Mouse (Mus musculus): ENCODE measurements around the gene Rsbn1l. TPM values are rescaled to one million over a fixed set of nuclear protein-coding genes. Genes with fewer than 3 reads are reported as not detected.
A peak's percentile ranks its signal among the peaks of the same experiment; 100 is the strongest.

The Rsbn1l gene
- total RNA-seq, 2 experiments from 2014 or later: 24.6 to 34.8 TPM

DNA sequence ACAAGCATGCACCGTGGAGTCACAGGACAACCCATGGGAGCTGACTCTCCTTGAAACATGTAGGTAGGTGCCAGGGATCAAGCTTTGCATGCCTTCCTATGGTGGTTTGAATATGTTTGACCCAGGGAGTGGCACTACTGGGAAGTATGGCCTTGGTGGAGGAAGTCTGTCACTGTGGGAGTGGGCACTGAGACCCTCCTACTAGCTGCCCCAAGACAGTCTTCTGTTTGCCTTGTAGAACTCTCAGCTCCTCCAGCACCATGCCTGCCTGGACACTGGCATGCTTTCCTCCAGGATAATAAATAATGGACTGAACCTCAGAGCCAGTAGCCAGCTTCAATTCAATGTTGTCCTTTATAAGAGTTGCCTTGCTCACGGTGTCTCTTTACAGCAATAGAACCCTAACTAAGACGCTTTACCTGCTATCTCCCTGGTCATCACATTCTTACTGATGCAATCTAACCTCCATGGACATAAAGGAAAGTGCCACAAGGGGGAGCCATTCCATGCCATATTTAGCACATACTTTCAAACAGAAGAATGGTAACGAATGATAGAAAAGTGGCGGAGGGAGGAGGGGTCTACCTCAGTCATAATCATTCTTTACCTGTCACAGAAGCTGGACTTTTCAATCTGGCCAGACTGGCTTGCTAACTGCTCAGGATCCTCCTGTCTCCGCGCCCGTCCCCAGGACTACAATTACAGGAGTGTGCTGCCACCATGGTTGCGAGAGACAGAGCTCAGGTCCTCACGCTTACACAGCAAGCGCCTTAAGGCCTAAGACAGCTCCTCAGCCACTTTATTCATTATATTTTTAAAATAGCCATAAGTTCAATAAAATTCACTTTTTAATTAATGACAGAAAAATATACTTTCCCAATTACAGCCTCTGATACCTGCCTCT lies 42.6 kb downstream of the Rsbn1l start:
- ATAC-seq (replicated peaks; ENCODE audit: poor library complexity, severe bottlenecking): peak; percentile 87

DNA sequence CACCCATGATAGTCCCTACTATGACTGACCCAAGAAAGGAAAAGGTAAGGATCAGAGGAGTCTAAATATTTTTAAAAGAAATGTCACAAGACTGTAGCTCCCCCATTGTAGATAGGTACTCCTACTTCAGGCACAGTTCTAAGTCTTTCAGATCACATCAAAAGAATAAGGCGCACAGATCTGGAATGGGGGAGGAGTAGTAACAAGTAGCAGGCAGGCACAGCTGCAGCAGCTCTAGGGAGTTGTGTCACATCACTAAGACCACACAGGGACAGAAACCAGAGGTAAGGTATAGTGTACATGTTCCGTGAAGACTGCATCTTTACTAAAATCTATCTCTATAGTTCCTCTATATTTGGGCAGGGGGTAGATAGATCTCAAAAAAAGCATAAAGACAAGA lies 44.5 kb downstream of the Rsbn1l start:
- ATAC-seq (replicated peaks; ENCODE audit: poor library complexity, severe bottlenecking): no peak

DNA sequence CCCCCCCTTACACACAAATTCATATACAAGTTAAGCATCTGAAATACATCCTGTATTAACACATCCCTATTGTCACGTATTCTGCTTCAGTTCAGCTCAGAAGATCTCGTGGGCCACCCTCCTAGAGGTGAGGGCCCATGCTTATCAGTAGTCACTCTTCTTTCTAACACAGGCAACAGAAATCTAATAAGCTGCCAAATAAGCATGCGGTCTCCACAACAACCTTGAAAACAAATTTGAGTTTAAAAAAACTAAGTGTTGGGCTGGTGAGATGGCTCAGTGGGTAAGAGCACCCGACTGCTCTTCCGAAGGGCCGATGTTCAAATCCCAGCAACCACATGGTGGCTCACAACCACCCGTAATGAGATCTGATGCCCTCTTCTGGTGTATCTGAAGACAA lies 50.0 kb downstream of the Rsbn1l start:
- ATAC-seq (replicated peaks; ENCODE audit: poor library complexity, severe bottlenecking): no peak

DNA sequence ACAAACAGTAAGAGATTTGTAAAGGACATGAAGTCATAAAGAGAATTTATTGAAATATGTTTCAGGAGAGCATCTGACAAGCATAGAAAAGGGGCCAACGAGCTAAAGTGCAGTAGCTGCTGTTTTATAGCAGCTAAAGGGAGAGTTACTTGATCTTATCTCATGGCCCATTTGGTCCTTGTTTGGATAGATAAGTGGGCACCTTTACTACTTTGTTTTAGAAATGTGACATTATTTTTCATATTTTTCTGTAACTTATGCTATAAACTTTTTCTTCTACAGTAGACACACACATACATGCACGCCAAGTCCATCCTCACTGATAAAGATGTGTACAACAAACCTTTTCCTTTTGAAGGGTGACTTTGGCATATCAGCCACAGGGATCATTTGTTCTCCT lies 50.8 kb downstream of the Rsbn1l start:
- no peak for ATAC-seq (replicated peaks; ENCODE audit: poor library complexity, severe bottlenecking)

DNA sequence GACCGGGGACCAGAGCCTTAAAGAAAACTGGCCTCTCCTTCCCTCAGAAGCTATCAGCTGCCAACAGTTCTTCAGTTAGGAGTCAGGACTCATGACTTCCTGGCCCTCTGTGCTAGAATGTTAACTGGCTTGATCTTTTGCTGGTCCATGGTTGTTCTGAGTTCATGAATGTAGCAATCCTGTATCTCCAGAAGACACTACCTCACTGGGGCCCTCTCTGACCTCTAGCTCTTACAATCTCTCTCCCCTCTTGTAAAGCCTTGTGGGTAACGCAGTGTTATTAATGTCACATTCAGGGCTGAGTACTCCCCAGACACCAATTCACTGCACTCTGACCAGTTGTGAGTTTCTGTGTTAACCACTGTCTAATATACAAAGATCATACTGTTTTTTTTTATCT lies 51.6 kb downstream of the Rsbn1l start:
- no peak for ATAC-seq (replicated peaks; ENCODE audit: poor library complexity, severe bottlenecking)

DNA sequence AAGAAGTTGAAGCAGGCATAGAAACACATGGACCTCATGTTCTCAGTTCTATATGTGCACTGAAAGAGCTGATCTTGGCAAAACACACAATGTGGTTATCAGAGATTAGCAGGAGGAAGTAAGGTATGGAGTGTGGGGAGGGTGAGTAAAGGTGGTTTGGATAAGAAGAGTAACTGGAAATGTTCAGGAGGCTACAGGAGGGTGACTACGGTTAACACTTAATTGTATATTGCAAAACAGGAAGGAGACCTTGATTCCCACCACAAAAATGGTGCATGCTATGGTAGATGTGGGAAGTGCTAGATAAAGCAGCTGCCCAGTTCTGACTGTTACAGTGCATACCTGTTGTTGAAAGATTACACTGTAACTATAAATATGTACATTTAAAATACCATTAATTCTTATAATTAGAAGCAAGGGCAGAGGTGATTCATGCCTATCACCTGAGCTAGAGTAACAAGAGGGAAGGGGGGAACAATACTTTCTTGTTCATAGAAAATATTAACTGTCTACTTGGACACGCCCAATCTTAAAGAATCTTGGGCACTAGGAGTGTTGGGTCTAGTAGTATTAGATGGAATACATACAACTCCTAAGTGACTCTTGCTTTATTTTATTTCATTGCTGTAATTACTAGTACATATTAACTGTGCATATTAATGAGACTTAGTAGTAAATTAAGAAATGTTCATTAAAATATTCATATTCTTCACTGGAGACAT lies 58.6 kb downstream of the Rsbn1l start:
- peak; percentile 91 for ATAC-seq (replicated peaks; ENCODE audit: poor library complexity, severe bottlenecking)

DNA sequence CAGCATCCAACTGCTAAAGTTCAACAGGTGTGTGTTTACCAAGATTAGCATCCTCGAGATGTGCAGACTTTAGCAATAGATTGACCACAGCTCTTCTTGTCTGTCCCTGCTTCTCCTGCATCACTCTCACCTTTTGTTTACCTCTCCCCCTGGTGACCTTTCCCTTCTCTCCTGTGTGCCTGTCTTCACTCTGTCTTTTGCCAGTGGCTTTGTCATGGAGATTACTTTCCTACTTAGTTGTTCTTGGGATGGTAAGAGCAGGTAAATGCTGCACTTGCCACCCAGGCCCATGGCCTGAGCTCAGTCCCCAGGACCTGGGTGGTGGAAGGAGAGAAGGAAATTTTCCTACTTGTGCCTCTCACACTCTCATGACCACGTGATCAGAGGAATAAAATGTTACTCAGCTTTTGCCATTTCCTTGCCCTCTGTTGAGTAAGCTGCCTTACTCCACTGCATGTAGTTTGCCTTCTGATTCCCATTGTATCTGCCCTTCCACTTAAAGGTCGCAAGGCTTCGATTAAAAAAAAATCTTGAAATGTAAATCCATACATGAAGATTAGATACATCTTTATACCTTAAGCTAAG lies 72.1 kb downstream of the Rsbn1l start:
- ATAC-seq (replicated peaks; ENCODE audit: poor library complexity, severe bottlenecking): no peak

DNA sequence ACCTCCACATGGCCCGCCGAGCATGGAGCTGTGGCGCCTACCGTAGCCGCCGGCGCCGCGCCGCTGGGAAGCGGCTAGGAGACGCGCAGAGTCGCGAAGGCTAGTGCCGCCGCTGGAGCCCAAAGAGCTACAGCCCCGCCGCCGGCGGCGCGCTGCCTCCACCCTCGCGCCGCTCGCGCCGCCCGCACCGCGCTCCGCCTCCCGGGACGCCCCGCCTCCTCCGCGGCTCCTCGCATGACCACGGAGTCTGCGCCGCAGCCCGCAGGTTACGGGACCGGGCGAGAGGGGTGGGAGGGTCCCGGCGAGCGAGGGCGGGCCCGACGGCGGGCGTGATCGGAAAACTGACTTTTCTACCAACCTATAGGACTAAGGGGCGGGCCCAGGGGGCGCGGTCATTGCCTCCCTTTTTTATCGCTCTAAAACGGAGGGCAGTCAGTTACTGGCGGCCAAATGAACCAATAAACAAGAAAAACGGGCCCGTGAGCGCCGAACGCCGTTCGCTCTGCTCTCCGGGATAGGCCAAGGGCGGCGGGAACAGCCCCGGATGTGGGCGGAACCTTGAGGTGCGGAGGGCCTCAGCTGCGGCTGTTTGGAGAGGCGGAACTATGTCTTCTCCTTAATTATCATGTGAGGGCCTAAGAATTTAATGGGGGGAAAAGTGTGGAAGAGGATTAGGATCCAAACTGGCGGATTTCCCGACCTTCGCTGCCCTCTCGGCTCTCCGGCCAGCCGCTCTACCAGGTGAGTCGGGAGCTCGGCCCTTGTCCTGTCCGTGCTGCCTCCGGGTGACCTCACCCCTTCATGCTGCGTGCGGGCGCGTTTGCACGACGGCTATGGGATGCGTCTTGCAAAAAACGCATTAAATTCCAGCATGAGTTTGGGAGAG lies 74.0 kb downstream of the Rsbn1l start, which contains the start of the genes Phtf2 and Tmem60:
Gene Phtf2, minus strand, starts transcription at position 210 of the 886 bp plus-strand sequence.
Gene Tmem60, plus strand, starts transcription at position 277 of the 886 bp plus-strand sequence.
- peak; percentile 86 for ATAC-seq (replicated peaks; ENCODE audit: poor library complexity, severe bottlenecking)

DNA sequence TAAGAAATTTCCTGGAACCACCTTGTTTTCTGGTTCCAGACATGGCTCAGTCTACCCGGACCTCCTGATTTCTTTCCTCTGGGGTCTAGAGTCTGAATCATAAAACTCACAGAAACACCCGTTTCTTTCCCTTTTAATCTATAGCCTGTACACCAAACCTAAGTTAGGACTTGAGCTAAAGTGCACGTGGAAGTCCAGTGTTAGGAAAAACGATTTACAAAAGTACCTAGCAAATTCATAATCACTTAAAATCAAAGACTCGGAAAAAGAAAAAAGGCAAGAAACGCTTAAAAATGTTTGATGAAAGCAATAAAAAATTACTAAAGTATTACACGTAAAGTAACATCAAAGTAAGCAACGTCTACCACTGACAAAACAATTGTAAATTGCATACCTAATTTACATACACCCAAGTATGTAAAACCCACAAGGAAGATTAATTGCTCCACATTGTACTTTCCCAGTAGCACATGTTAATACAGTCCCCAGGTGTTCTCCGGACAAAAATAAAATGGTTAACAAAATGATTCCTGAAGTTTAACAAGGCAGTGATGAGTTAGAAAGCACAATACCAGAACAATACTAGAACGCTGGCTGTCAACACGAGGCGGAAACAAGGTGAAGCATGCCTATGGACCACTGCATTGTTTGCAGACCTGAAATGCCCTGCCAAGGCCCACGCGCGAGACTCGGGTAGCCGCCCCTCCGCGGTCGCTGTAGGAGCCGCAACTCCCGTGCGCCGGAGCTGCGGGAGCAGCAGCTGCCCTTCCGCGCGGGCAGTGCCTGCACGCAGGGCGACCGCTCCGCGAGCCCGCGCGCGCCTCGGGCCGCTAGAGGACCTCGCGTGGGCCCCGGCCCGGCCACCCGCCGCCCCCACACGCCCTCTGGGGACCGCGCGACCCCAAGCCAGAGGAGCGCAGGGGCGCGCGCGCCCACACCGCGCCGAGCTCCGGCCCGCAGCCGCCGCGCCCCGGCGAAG lies 75.1 kb downstream of the Rsbn1l start:
- ATAC-seq (replicated peaks; ENCODE audit: poor library complexity, severe bottlenecking): peak; percentile 7

DNA sequence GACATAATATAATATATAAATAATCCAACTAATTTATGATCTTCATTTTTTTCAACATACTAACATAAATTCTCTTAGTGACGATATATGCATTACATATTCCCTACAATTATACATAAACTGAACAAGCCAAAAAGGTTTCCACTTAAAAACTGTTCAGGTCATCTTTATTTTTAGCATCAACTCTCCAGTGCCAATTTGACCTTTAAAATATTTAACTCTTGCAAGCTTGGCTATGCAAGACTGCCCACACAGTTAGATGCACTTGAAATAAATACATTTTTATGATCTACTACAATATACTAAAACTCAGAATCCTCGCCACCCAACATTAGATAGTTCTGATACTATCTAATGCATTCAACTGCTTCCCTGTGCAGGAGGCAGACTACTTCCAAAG lies 75.8 kb downstream of the Rsbn1l start:
- no peak for ATAC-seq (replicated peaks; ENCODE audit: poor library complexity, severe bottlenecking)

DNA sequence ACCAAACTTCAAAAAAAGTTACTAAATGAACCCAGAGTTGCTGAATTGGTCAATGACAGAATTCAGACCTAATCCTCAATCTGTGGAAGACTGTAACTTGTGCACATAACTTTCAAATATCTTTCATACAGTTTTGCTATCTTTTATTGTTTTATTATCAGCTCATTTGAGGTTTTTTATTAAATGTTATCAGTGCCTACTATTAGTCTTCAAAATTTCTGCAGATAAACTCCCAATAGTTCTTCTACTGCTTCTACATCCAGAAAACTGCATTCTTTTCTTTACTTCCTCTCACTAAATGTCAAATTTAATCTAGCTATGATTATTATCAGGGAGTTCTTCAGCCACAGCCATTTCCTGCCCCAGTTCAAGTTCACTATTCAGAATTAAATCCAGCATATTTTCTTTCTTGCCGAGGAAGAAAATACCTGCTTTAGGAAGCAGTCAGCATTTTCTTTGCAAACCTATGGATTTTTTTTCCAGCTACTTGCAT lies 79.2 kb downstream of the Rsbn1l start:
- no peak for ATAC-seq (replicated peaks; ENCODE audit: poor library complexity, severe bottlenecking)

DNA sequence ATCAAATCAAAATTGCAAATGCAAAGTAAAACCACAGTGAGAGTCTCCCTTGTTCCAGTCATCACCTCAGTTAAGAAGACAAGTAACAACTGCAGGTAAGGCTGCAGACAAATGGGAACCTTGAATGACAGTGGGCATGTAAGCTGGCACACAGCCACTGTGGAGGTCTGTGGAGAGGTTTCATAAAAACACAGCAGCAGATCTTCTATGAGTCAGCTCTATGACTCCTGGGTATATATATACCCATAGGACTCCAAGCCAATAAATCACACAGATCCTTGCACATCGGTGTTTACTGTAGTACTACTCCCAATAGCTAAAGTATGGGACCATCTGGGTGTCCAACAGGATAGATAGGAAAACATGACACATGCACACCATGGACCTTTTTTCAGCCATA lies 83.1 kb downstream of the Rsbn1l start:
- ATAC-seq (replicated peaks; ENCODE audit: poor library complexity, severe bottlenecking): no peak

DNA sequence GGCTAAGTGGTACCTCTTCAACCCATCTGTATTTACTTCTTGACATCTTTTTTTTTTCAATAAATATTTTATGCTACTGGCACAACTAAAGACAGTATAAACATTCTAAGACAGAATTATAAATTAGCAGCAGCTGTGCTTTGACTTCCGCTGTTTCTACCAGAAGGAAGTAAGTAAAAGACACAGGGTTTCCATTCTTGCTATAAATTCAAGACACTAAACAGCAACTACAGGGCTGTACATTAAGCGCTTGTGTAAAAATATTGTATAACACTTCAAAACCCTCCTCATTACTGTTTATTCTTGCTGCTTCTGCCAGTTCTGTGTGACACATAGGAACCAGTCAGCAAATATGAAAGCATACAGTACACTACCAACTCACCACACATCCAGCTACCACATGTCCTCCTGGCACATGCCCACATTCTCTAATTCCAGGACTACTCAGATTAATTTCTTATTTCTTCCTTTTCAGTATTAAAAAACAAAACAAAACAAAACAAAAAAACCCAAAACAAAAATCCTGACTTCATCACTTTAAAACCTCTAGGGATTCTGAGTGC lies 90.9 kb downstream of the Rsbn1l start:
- peak; percentile 27; the same call in 1 of the 2 replicates for ATAC-seq (replicated peaks; ENCODE audit: poor library complexity, severe bottlenecking)

DNA sequence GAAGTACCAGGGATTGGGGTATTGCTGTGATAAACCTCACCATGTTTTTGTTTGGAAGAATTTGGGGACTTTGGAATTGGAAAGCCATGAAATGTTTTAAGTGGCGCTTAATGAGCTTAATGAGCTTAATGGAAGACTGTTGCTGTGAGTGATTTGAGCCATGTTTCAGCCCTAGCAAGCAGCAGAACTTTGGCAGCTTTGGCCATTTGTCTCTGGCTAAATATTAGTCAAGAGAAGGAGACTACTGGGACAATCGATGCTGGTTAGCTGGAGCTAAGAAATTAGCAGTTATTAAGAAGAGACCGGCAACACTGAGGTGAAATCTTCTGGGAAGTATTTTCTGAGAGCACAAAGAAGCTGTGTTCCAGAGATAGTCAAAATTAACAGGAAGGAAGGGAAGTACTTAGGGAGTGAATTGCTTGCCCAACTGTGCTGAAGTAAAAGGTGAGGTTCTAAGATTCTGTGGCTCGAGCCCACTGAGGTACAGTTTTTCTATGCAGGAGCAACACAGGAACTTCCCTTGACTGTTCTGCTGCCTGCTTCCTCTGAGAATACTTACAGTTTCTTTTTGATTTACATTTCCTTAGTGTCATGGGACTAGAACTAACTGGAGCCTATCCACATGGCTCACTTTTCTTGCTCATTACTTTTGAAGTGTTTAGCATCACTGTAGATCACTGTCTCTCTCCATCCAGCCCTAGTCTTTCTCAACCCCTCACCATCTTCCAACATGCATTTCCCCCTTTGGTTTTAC lies 91.8 kb downstream of the Rsbn1l start:
- ATAC-seq (replicated peaks; ENCODE audit: poor library complexity, severe bottlenecking): peak; percentile 64

DNA sequence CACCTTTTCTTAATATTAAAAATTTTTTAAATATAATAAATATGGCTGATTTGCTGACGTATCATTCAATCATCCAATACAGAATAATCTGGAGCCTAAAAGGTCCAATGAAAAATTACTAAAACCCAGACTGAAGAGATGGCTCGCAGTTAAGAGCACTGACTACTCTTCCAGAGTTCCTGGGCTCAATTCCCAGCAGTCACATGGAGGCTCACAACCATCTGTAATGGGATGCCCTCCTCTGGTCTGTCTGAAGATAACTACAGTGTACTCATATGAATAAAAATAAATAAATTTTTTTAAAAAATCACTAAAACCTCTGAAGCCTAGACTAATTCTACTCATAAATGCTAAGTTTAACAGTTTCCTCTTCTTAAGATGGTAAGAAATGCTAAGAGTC lies 94.3 kb downstream of the Rsbn1l start:
- no peak for ATAC-seq (replicated peaks; ENCODE audit: poor library complexity, severe bottlenecking)

DNA sequence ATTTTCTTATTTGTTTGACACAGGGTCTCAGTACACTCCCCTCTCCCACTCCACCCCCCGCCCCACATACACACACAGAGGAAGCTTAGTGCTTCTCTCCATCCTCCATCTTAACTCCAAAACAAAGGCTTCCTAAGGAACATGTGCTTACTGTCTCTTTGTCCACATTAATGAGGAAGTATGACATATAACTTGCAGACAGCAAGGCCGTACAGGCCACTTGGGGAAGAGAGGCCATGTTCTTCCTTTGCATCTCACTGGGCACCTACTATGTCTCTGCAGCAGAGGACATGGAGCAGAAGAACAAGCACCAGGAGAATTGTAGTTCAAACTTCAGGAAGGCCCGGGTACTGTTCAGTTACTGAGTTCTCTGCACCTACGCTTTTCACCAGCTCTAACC lies 95.6 kb downstream of the Rsbn1l start:
- ATAC-seq (replicated peaks; ENCODE audit: poor library complexity, severe bottlenecking): peak; percentile 61

DNA sequence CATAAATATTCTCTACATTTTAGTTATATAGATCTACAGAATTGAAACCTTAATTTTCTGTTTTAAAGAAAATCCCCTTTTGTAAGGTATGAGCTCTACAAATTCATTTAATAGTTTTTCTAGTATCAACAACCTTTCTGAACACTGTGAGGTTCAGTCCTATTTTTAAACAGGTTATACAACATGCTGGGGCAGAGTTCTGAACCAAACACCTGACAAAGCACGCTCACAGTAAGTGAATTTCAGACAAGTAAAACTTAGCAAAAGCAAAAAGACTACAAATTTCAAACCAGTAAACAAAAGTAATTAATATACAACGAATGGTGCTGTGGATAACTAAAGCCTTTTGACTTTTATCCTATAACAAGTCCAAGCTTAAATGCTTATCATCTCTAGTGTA lies 97.8 kb downstream of the Rsbn1l start:
- ATAC-seq (replicated peaks; ENCODE audit: poor library complexity, severe bottlenecking): no peak

DNA sequence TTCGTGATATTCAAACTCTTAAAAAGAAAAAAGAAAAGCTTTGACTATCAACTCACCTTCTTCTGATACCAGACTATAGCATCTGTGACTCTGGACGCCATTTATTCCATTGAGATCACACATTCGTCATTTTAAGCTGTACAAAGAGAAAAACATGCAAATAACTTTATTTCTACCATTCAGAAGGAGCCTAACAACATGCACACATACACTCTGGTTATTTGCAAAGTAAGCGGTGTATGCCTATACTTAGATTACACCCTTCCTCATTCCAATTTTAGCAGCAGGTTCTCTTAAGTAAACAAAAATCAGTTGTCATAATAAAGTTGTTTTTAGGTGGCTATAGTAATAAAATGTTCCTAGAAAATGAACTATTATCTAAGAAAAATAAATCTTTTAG lies 101.1 kb downstream of the Rsbn1l start:
- no peak for ATAC-seq (replicated peaks; ENCODE audit: poor library complexity, severe bottlenecking)

Data from granulocyte monocyte progenitor cell, adult 5-6 weeks (primary cell).